Mouse (Mus musculus) forebrain, postnatal 0 days (tissue): ENCODE measurements around the gene 4930505A04Rik. TPM values are rescaled to one million over a fixed set of nuclear protein-coding genes. Genes with fewer than 3 reads are reported as not detected.
"Not testable (repeated sequence)": the region's sequence is repeated elsewhere in the genome, so short reads cannot be mapped to it uniquely, and the experiment has no call there.

ENCODE experiments used
- ATAC-seq: fragments of 200-750 bp; cut with Nextera tagmentation; 2 replicates; pipeline ENCODE4 v1.8.0; 2017; ENCODE audit warnings: mild to moderate bottlenecking, moderate library complexity
- DNase-seq: peaks from one replicate; pipeline ENCODE4 v3.0.0-alpha.2; 2015
- H3K27ac ChIP-seq: fragments of 300-500 bp; sonication (generic); 2 replicates; pipeline ENCODE4 v1.5.1; 2014; ENCODE audit warnings: low read depth, mild to moderate bottlenecking, antibody characterized with exemption, low read length, moderate library complexity, mixed read lengths
- H3K27me3 ChIP-seq: fragments of 300-500 bp; sonication (generic); 2 replicates; pipeline ENCODE4 v1.6.1; 2014; ENCODE audit warnings: mild to moderate bottlenecking, low read length, mixed read lengths; ENCODE audit not compliant: insufficient read depth
- H3K36me3 ChIP-seq: fragments of 300-500 bp; sonication (generic); 2 replicates; pipeline ENCODE4 v1.6.1; 2014; ENCODE audit warnings: mild to moderate bottlenecking, moderate library complexity; ENCODE audit not compliant: insufficient read depth
- H3K4me1 ChIP-seq: fragments of 300-500 bp; sonication (generic); 2 replicates; pipeline ENCODE4 v1.6.1; 2014; ENCODE audit warnings: antibody characterized with exemption; ENCODE audit not compliant: insufficient read depth
- H3K4me2 ChIP-seq: fragments of 300-500 bp; sonication (generic); 2 replicates; pipeline ENCODE4 v1.6.1; 2014; ENCODE audit warnings: low read depth, mild to moderate bottlenecking, moderate library complexity
- H3K4me3 ChIP-seq: fragments of 300-500 bp; sonication (generic); 2 replicates; pipeline ENCODE4 v1.5.1; 2014; ENCODE audit warnings: low read depth, low read length, mixed read lengths
- H3K9ac ChIP-seq: fragments of 300-500 bp; sonication (generic); 2 replicates; pipeline ENCODE4 v1.6.1; 2014; ENCODE audit warnings: mild to moderate bottlenecking
- H3K9me3 ChIP-seq: fragments of 300-500 bp; sonication (generic); 2 replicates; pipeline ENCODE4 v1.6.1; 2016; ENCODE audit warnings: low read length
- CTCF ChIP-seq: sonication (generic); IDR thresholded peaks from 2 replicates; pipeline ENCODE4 v1.5.1; 2016; ENCODE audit warnings: antibody characterized with exemption, control low read depth, low read depth
- WGBS: fragments of 180-500 bp; shearing (Covaris S2); extraction: QIAGEN DNeasy Blood & Tissue Kit; methylation state at CpG from one replicate; pipeline ENCODE4 v1.1.7; 2014; 5-methylcytosine and 5-hydroxymethylcytosine counted together
- polyA plus RNA-seq: library from polyadenylated mRNA; unstranded; fragments of >200 nt; fragmentation: Nextera tagmentation; extraction: Ambion mirVana; gene quantifications from 2 replicates; pipeline ENCODE4 v1.2.1, GENCODE M21; 2015
- total RNA-seq: library from RNA; depleted of rRNA; stranded (reverse); fragments of >200 nt; gene quantifications from 2 replicates; pipeline ENCODE4 v1.2.3, GENCODE M21; 2014

4930505A04Rik gene
- total and polyA plus RNA-seq, 2 experiments from 2014 or later, result 0.23 to 0.48 TPM

DNA sequence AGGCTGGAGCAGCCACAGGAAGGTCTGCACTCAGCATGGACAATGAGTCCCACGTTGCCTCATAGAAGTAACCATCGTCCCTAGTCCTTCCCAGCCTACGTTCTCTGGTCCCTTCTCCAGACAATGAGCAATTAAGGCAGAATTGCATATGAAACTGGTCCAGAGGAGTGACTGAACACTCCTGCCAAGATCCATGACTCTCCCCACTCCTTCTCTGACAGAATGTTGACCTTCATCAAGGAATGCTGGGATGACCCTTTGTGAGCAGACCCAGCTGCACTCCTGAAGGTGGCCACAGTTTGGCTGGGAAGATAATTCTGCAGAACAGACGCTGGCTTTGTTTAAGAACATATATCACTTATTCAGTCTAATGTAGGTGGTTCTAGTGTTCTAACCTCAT, 11.7 kb upstream of the 4930505A04Rik start:
- H3K4me2 ChIP-seq, result no peak overlapping the region
- no peak for TF ChIP-seq CTCF
- no peaks in the 10 kb centered on the region for H3K9me3 ChIP-seq
- no peaks in the 10 kb centered on the region for H3K4me1 ChIP-seq
- no peaks in the 10 kb centered on the region for H3K36me3 ChIP-seq
- no peaks in the 10 kb centered on the region for H3K27me3 ChIP-seq
- ATAC-seq (no peak), DNase-seq (no peak)
- 91% methylated on average over 4 of the region's 4 CpGs for WGBS
- H3K9ac ChIP-seq, result no peak overlapping the region
- H3K4me3 ChIP-seq, result no peak overlapping the region
- H3K27ac ChIP-seq, result no peak overlapping the region

GRCm38 (mm10) chr11:30471187-30471586, 440 bp downstream of the 4930505A04Rik start:
- H3K4me1 ChIP-seq, result peaks cover 12% of the 10 kb centered on the region; the same call in 1 of the 2 replicates
- H3K36me3 ChIP-seq, result no peaks in the 10 kb centered on the region
- H3K9ac ChIP-seq, result peak overlapping the region; percentile 58
- peak overlapping the region; percentile 46 for H3K4me3 ChIP-seq
- H3K4me2 ChIP-seq, result peak overlapping the region; percentile 67
- H3K27ac ChIP-seq, result peak overlapping the region; percentile 90
- H3K27me3 ChIP-seq, result no peaks in the 10 kb centered on the region
- ATAC-seq (peak; percentile 42), DNase-seq (no peak)
- TF ChIP-seq CTCF, result no peak
- H3K9me3 ChIP-seq, result no peaks in the 10 kb centered on the region
- WGBS, result 56% methylated on average over 8 of the region's 8 CpGs

DNA sequence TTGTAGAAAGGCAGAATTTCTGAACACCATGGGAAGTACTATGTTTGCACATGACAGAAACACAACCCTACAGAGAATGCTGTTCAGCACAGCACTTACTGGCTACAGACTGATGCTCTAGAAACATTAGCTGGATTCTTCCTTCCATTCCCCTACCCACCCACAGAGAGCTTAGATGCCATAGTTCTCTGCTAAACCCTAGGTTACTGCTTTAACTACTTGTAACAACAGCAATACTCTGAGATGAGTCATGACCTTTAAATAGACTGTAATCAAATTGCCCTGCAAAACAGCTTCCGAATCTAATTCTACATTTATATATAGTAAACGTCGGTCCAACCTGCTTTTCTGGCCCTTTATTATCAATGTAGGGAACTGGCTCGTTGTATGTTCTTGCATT, 17.3 kb downstream of the 4930505A04Rik start:
- 87% methylated on average over 4 of the region's 4 CpGs for WGBS

GRCm38 (mm10) chr11:30448126-30448525, 23.5 kb downstream of the 4930505A04Rik start:
- H3K27me3 ChIP-seq, result no peaks in the 10 kb centered on the region
- H3K36me3 ChIP-seq, result no peaks in the 10 kb centered on the region
- H3K9me3 ChIP-seq, result no peaks in the 10 kb centered on the region
- H3K4me3 ChIP-seq, result no peak overlapping the region
- H3K4me2 ChIP-seq, result no peak overlapping the region
- WGBS, result 91% methylated on average over 2 of the region's 2 CpGs
- ATAC-seq (no peak), DNase-seq (no peak)
- no peaks in the 10 kb centered on the region for H3K4me1 ChIP-seq
- TF ChIP-seq CTCF, result no peak
- no peak overlapping the region for H3K9ac ChIP-seq
- H3K27ac ChIP-seq, result no peak overlapping the region

More for the DNA sequence above, 17.3 kb downstream of the 4930505A04Rik start:
- no peak overlapping the region for H3K27ac ChIP-seq
- no peaks in the 10 kb centered on the region for H3K9me3 ChIP-seq
- DNase-seq, result no peak
- no peak for TF ChIP-seq CTCF
- no peaks in the 10 kb centered on the region for H3K36me3 ChIP-seq
- no peaks in the 10 kb centered on the region for H3K27me3 ChIP-seq
- H3K9ac ChIP-seq, result no peak overlapping the region
- no peak overlapping the region for H3K4me3 ChIP-seq
- no peaks in the 10 kb centered on the region for H3K4me1 ChIP-seq
- no peak for ATAC-seq
- no peak overlapping the region for H3K4me2 ChIP-seq

DNA sequence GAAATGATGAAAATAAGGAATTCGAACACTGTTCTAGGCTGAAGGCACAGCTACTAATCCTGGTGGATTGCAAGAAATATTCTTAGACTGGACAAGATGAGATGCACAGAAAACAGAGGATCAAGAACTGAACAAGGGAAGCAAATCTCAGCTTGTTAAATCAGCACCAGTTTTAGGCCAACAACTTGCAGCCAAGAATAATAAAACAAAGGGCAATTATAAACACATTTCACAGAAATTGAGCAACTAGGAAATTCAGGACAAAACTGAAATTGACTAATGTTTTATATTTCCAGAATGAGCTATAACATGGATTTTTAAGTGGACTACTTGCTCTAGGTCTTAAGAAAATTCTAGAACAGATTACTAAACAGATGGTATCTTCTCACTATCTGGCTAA, 24.1 kb downstream of the 4930505A04Rik start:
- ATAC-seq, result no peak
- no peak for TF ChIP-seq CTCF

GRCm38 (mm10) chr11:30444192-30444905, 27.3 kb downstream of the 4930505A04Rik start:
- WGBS, result 88% methylated on average over 12 of the region's 12 CpGs

More for the DNA sequence above, 24.1 kb downstream of the 4930505A04Rik start:
- Histone ChIP-seq H3K9ac (no peak overlapping the region), H3K4me2 (no peak overlapping the region), H3K27ac (no peak overlapping the region), H3K27me3 (no peaks in the 10 kb centered on the region), H3K9me3 (no peaks in the 10 kb centered on the region), H3K36me3 (no peaks in the 10 kb centered on the region), H3K4me1 (no peaks in the 10 kb centered on the region), H3K4me3 (no peak overlapping the region)
- DNase-seq, result no peak
- 88% methylated on average over 1 of the region's 1 CpGs for WGBS

GRCm38 (mm10) chr11:30443746-30444145, 27.9 kb downstream of the 4930505A04Rik start:
- DNase-seq, result no peak
- Histone ChIP-seq H3K27ac (no peak overlapping the region), H3K9me3 (no peaks in the 10 kb centered on the region), H3K9ac (no peak overlapping the region), H3K4me2 (no peak overlapping the region), H3K27me3 (no peaks in the 10 kb centered on the region), H3K4me3 (no peak overlapping the region), H3K4me1 (no peaks in the 10 kb centered on the region), H3K36me3 (no peaks in the 10 kb centered on the region)
- no peak for ATAC-seq
- WGBS, result 87% methylated on average over 8 of the region's 8 CpGs
- no peak for TF ChIP-seq CTCF

More at GRCm38 (mm10) chr11:30444192-30444905, 27.3 kb downstream of the 4930505A04Rik start:
- H3K36me3 ChIP-seq, H3K4me3 ChIP-seq, H3K4me1 ChIP-seq, H3K9ac ChIP-seq, H3K27me3 ChIP-seq, H3K4me2 ChIP-seq, DNase-seq, H3K27ac ChIP-seq, H3K9me3 ChIP-seq, ATAC-seq: not testable (repeated sequence)
